Mouse (Mus musculus) limb, embryonic 15.5 days (tissue): ENCODE measurements around the gene Galnt4. TPM values are rescaled to one million over a fixed set of nuclear protein-coding genes. Genes with fewer than 3 reads are reported as not detected.
"Not testable (repeated sequence)": the region's sequence is repeated elsewhere in the genome, so short reads cannot be mapped to it uniquely, and the experiment has no call there.

Source experiments
- ATAC-seq: fragments of 200-750 bp; cut with Nextera tagmentation; 2 replicates; pipeline ENCODE4 v1.8.0; 2017; ENCODE audit warnings: low read depth, moderate TSS enrichment; ENCODE audit not compliant: insufficient number of reproducible peaks, low FRiP score, low TSS enrichment
- H3K27ac ChIP-seq: fragments of 300-500 bp; sonication (generic); 2 replicates; pipeline ENCODE4 v1.5.1; 2015; ENCODE audit warnings: moderate library complexity, mild to moderate bottlenecking, inconsistent platforms
- H3K27me3 ChIP-seq: fragments of 300-500 bp; sonication (generic); 2 replicates; pipeline ENCODE4 v1.6.1; 2015; ENCODE audit warnings: inconsistent platforms
- H3K36me3 ChIP-seq: fragments of 300-500 bp; sonication (generic); 2 replicates; pipeline ENCODE4 v1.6.1; 2015; ENCODE audit warnings: inconsistent platforms
- H3K4me1 ChIP-seq: fragments of 300-500 bp; sonication (generic); 2 replicates; pipeline ENCODE4 v1.6.1; 2015; ENCODE audit warnings: inconsistent platforms
- H3K4me2 ChIP-seq: fragments of 300-500 bp; sonication (generic); 2 replicates; pipeline ENCODE4 v1.6.1; 2015; ENCODE audit warnings: mild to moderate bottlenecking, inconsistent platforms
- H3K4me3 ChIP-seq: fragments of 300-500 bp; sonication (generic); 2 replicates; pipeline ENCODE4 v1.5.1; 2015; ENCODE audit warnings: mild to moderate bottlenecking, inconsistent platforms
- H3K9ac ChIP-seq: fragments of 300-500 bp; sonication (generic); 2 replicates; pipeline ENCODE4 v1.6.1; 2015; ENCODE audit warnings: inconsistent platforms
- H3K9me3 ChIP-seq: fragments of 300-500 bp; sonication (generic); 2 replicates; pipeline ENCODE4 v1.6.1; 2016; ENCODE audit warnings: inconsistent platforms
- WGBS: fragments of 180-500 bp; shearing (Covaris S2); methylation state at CpG from one replicate; pipeline ENCODE4 v1.1.7; 2015; 5-methylcytosine and 5-hydroxymethylcytosine counted together
- polyA plus RNA-seq: library from polyadenylated mRNA; unstranded; fragments of >200 nt; fragmentation: Nextera tagmentation; extraction: Ambion mirVana; gene quantifications from 2 replicates; pipeline ENCODE4 v1.2.1, GENCODE M21; 2015

Gene Galnt4
- polyA plus RNA-seq, 1 experiment from 2014 or later: 12.1 TPM

DNA sequence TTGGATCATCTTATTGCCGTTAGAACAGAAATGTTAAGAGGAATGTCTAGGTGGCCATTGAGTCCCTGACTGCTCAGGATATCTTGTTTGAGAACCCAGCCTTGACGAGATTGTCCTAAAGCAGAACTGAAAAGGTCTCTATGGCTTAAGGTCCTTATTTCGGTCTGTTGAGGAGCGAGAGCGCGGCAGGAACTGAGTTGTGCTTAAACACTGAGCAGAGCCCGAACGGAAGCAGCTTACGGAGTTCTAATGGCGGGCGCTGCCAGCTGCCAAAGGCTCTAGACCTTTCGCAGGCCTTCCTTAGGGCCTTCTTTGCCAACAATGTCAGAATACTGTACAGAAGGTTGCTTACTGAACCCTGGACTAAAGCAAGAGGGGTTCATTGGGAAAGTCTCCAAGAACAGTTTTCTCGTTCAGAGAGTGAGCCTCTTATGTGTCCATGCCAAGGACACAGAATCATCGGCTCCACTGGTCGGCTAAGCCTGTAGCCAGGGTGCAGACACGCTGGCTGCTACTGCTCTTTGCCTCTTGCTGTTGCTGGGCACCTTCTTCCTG lies 25.4 kb downstream of the Galnt4 start:
- no peak overlapping the region for H3K9ac ChIP-seq
- no peak overlapping the region for H3K4me3 ChIP-seq
- no peaks in the 10 kb centered on the region for H3K27me3 ChIP-seq
- no peak for ATAC-seq
- H3K4me2 ChIP-seq: no peak overlapping the region
- WGBS: 91% methylated on average over 16 of the region's 16 CpGs
- no peak overlapping the region for H3K27ac ChIP-seq
- H3K9me3 ChIP-seq: no peaks in the 10 kb centered on the region
- peaks cover 12% of the 10 kb centered on the region for H3K4me1 ChIP-seq
- 0 out of 2 replicates have a peak, but pooled peaks cover 2% of the 10 kb centered on the region for H3K36me3 ChIP-seq

DNA sequence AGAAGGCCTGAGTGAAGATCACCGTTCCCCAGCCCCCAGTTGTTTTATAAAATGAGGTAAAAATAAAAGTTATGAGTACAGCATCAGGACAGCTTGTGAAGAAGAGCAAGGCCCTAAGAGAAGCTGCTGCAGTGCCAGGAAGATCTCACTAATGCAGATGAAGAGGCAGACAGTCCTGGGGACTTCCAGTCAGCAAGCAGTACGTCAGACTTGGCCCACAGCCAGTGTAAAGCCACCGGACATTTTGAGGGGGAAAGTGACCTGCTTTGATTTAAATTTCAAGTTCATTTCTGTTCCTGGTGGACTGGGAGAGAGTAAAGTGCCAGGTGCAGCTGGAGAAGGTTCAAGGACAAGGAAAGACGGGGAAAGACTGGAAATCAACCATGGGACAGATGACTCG lies 28.4 kb downstream of the Galnt4 start:
- 0 out of 2 replicates have a peak, but pooled peaks cover under 1% of the 10 kb centered on the region for H3K4me1 ChIP-seq
- 0 out of 2 replicates have a peak, but pooled peaks cover 2% of the 10 kb centered on the region for H3K36me3 ChIP-seq
- no peak overlapping the region for H3K4me3 ChIP-seq
- H3K27me3 ChIP-seq: no peaks in the 10 kb centered on the region
- H3K27ac ChIP-seq: no peak overlapping the region
- H3K9me3 ChIP-seq: no peaks in the 10 kb centered on the region
- no peak overlapping the region for H3K9ac ChIP-seq
- H3K4me2 ChIP-seq: no peak overlapping the region
- 60% methylated on average over 5 of the region's 5 CpGs for WGBS
- no peak for ATAC-seq

DNA sequence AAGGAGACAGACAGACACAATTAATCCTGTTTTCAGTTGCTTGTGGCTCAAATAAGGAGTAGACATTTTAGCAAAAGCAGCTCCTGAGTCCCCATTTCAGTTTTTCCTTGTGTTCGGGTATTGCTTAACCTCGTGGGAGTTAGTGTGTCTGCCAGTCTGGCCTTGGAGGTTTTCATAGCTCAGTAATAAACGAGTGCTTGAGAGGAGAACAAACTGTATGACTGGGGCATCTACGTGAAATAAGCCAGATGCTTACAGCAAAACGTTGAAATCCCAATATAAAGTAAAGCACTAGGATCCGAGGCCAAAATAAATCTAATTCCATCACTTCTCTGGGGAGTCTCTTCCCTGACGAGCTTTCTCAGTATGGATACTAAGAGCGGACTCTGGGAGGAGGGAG lies 37.7 kb downstream of the Galnt4 start:
- Histone ChIP-seq H3K4me1 (no peaks in the 10 kb centered on the region), H3K4me2 (no peak overlapping the region), H3K36me3 (0 out of 2 replicates have a peak, but pooled peaks cover 3% of the 10 kb centered on the region), H3K9ac (no peak overlapping the region), H3K4me3 (no peak overlapping the region), H3K9me3 (no peaks in the 10 kb centered on the region), H3K27ac (no peak overlapping the region), H3K27me3 (no peaks in the 10 kb centered on the region)
- WGBS: 75% methylated on average over 8 of the region's 8 CpGs
- ATAC-seq: no peak

DNA sequence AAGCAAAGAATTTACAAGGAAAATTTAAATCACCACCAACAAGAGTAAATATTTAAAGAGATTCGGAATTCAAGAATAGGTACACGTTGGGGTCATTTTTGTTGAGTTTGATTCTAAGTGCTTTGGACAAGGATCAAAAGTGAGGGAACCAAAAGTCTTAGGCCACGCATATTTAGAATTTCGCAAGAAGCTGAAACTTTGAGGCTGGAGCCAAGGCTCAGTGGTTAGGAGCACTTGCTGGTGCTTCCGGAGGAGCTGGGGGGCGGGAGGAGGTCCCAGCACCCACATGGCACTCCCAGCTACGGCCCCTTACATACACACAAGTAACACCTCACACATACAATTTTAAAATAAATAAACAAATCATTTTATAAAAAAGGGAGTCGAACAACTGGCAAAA lies 38.6 kb downstream of the Galnt4 start:
- Histone ChIP-seq H3K9me3 (no peaks in the 10 kb centered on the region), H3K27ac (no peak overlapping the region), H3K4me3 (no peak overlapping the region), H3K4me2 (no peak overlapping the region), H3K4me1 (no peaks in the 10 kb centered on the region), H3K36me3 (0 out of 2 replicates have a peak, but pooled peaks cover 3% of the 10 kb centered on the region), H3K9ac (no peak overlapping the region), H3K27me3 (no peaks in the 10 kb centered on the region)
- ATAC-seq: no peak
- 90% methylated on average over 8 of the region's 8 CpGs for WGBS

DNA sequence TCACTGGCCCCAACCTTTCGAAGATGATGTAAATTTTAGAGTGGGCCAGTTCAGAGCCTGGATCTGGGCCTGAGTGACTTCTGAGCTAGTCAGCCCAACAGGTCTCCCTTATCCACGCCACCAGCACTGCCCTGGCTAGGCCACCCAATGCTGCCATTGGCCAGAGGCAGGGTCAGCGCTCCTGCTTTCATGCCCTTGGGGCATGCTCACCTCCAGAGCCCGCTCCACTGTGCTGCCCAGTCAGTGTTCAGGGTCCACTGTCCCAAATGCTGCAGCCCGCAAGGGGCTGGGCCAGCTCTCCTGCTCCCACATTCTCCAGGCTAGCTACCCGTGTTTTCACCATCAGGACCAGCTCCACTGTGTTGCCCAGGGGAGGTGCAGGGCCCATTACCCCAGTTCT lies 42.1 kb downstream of the Galnt4 start:
- H3K4me2 ChIP-seq: no peak overlapping the region
- H3K27me3 ChIP-seq: no peaks in the 10 kb centered on the region
- ATAC-seq: no peak
- no peaks in the 10 kb centered on the region for H3K4me1 ChIP-seq
- no peak overlapping the region for H3K27ac ChIP-seq
- peaks cover 7% of the 10 kb centered on the region; the same call in 1 of the 2 replicates for H3K36me3 ChIP-seq
- WGBS: 91% methylated on average over 6 of the region's 6 CpGs
- no peak overlapping the region for H3K4me3 ChIP-seq
- no peaks in the 10 kb centered on the region for H3K9me3 ChIP-seq
- H3K9ac ChIP-seq: no peak overlapping the region

DNA sequence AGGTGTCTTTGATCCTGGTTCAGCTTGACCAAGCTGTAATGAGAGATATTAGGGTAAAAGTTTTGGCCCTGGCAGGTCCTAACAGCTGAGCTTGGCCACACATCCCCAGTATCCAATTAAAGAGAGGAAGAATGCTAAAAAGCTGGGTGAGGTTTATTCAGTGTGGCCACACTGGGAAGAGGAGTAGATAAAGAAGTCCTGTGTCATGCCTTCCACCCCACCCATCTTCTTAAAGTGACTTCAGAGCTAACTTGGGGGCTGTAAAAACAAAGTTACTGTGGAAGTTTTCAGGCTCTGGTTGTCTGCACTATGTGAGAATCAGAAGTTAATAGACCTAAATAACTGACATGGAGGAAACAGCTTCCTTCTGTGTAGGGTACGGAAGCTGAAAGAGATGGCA lies 43.6 kb downstream of the Galnt4 start:
- Histone ChIP-seq H3K4me1 (no peaks in the 10 kb centered on the region), H3K27me3 (no peaks in the 10 kb centered on the region), H3K36me3 (peaks cover 7% of the 10 kb centered on the region; the same call in 1 of the 2 replicates), H3K4me2 (no peak overlapping the region), H3K27ac (no peak overlapping the region), H3K9ac (no peak overlapping the region), H3K9me3 (no peaks in the 10 kb centered on the region), H3K4me3 (no peak overlapping the region)
- WGBS: 91% methylated on average over 1 of the region's 1 CpGs
- no peak for ATAC-seq

DNA sequence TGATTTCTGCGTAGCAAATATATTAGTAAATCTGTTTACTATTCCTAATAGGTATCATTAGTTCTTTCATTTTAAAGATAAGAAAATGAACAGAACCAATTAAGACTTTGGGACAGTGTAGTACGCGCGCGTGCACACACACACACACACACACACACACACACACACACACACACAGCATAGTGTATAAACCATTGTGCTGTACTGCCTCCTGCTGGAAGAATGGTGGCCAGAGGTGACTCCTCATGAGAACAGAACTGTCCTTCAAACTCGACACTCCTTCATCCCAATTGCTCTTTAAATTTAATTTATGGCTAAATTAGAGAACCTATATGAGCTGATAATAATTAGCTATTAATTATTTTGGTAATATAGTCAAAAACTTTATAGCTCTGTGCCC lies 44.1 kb downstream of the Galnt4 start:
- Histone ChIP-seq H3K4me1 (no peaks in the 10 kb centered on the region), H3K36me3 (peaks cover 7% of the 10 kb centered on the region; the same call in 1 of the 2 replicates), H3K9ac (no peak overlapping the region), H3K27ac (no peak overlapping the region), H3K9me3 (no peaks in the 10 kb centered on the region), H3K27me3 (no peaks in the 10 kb centered on the region), H3K4me2 (no peak overlapping the region), H3K4me3 (no peak overlapping the region)
- 88% methylated on average over 6 of the region's 6 CpGs for WGBS
- no peak for ATAC-seq

DNA sequence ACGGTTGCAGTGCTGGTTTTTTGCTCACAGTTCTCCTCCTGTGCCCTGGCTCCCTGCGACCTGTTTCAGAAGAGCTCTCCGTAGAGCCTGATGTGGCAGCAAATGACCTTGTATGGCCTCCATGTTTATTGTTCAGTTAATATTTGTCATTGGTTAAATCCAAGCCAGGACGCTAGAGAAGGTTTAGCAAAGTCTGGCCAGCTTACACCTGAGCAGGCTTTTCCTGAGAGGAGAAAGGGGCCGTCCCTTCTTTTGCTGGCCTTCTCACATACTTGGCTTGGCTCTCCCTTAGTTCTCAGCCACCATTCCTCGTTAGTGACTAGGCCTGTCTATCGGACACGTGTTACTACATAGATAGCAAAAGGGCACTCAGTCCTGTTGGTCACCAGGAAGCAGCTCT lies 46.7 kb downstream of the Galnt4 start:
- no peaks in the 10 kb centered on the region for H3K27me3 ChIP-seq
- H3K27ac ChIP-seq: no peak overlapping the region
- 84% methylated on average over 8 of the region's 8 CpGs for WGBS
- no peak overlapping the region for H3K4me2 ChIP-seq
- H3K9me3 ChIP-seq: no peaks in the 10 kb centered on the region
- 0 out of 2 replicates have a peak, but pooled peaks cover 4% of the 10 kb centered on the region for H3K4me1 ChIP-seq
- no peak overlapping the region for H3K9ac ChIP-seq
- H3K4me3 ChIP-seq: no peak overlapping the region
- peaks cover 7% of the 10 kb centered on the region; the same call in 1 of the 2 replicates for H3K36me3 ChIP-seq
- no peak for ATAC-seq

DNA sequence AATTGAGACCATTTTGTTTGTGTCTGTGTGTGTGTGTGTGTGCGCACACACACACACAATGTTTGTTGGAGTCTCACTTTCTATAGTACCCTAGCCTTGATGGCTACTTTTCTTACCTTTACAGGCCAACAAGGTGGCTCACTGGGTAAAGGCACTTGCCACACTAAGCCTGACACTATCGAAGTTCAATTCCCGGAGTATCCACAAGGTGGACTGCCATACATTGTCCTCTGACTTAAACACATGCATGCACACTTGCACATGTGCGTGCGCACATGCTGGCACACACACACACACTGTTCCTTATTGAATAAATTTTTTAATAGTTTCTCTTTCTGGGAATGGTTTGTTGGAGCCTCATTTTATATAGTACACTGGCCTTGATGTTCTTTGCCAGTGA lies 48.8 kb downstream of the Galnt4 start:
- no peak overlapping the region for H3K4me2 ChIP-seq
- no peaks in the 10 kb centered on the region for H3K9me3 ChIP-seq
- 0 out of 2 replicates have a peak, but pooled peaks cover 4% of the 10 kb centered on the region for H3K4me1 ChIP-seq
- no peak overlapping the region for H3K9ac ChIP-seq
- H3K36me3 ChIP-seq: peaks cover 4% of the 10 kb centered on the region; the same call in 1 of the 2 replicates
- no peak for ATAC-seq
- no peaks in the 10 kb centered on the region for H3K27me3 ChIP-seq
- WGBS: 87% methylated on average over 5 of the region's 5 CpGs
- H3K27ac ChIP-seq: no peak overlapping the region
- H3K4me3 ChIP-seq: no peak overlapping the region

DNA sequence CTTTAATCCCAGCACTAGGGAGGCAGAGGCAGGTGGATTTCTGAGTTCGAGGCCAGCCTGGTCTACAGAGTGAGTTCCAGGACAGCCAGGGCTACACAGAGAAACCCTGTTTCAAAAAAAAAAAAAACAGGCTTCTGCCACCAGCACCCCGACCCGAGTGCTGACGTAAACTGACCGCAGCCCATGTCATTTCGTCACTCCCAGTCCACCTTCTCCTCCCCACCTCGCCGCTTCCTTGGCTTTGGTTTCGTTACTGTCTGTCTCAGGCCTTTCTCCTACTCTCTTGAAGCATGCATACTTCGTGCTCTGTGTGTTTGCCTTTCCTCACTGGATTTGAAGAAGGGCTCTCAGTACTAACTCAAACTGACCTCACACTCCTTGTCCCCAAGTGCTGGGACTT lies 49.7 kb downstream of the Galnt4 start:
- 92% methylated on average over 10 of the region's 10 CpGs for WGBS
- not testable (repeated sequence) for H3K4me2 ChIP-seq

DNA sequence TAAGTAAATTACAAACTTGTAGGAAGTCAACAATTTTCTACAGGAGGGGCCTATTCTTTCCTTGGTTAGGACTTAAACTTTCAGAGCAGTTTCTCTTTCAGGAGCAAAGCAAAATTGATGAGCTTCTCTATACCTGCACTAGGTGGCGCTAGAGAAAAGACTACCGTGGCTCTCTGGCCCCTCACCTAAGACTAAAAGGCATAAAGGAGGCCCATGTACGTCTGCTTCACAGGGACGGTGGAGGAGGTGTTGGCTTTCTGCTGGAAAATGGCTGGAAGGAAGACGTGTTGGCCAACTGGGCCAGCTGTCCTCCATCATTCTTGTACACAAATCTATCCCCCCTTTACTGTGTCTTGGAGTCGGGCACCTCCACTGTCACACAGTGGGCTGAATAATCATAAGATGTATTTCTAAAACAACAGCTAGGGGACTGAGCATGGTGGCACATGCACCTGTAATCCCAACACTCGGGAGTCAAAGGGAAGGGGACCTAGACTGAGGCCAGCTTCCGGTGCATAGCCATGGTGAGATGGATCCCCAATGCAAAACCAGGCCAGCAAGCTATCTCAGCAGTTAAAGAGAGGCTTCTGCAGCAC lies 54.1 kb downstream of the Galnt4 start:
- H3K4me2 ChIP-seq: no peak overlapping the region
- WGBS: 44% methylated on average over 8 of the region's 8 CpGs
- H3K27ac ChIP-seq: no peak overlapping the region
- H3K4me1 ChIP-seq: 0 out of 2 replicates have a peak, but pooled peaks cover 4% of the 10 kb centered on the region
- H3K9ac ChIP-seq: no peak overlapping the region
- H3K9me3 ChIP-seq: no peaks in the 10 kb centered on the region
- H3K36me3 ChIP-seq: no peaks in the 10 kb centered on the region
- no peak for ATAC-seq
- H3K27me3 ChIP-seq: no peaks in the 10 kb centered on the region
- no peak overlapping the region for H3K4me3 ChIP-seq

More for the DNA sequence above, 49.7 kb downstream of the Galnt4 start:
- H3K36me3 ChIP-seq, H3K27ac ChIP-seq, ATAC-seq, H3K9me3 ChIP-seq, H3K4me1 ChIP-seq, H3K4me3 ChIP-seq, H3K9ac ChIP-seq, H3K27me3 ChIP-seq: not testable (repeated sequence)
